In genomic region chr7:47054666-47055065, GRCm38 (mm10) we compare ENCODE assay signal across 11 mouse cellular contexts. TPM values are rescaled to one million over a fixed set of nuclear protein-coding genes. Genes with fewer than 3 reads are reported as not detected.
DNase-seq lines count a peak whose midpoint lies in the region; ATAC-seq lines count a peak whose summit lies in the region.
"Had no signal": no experiment of that assay in that cellular context is flagged by ENCODE, and none has a peak within 500 bp of the region (broad histone marks: within the 10 kb centered on the region; RNA-seq: fewer than 3 reads in every experiment).

No protein-coding gene starts in this region.

- H3K27me3 ChIP-seq in forebrain, embryonic 12.5 days, result no peaks in the 10 kb centered on the region
- peaks cover 2% of the 10 kb centered on the region; the same call in 1 of the 2 replicates for H3K27me3 ChIP-seq in embryonic facial prominence, embryonic 10.5 days (replicated peaks; ENCODE audit: low read depth, poor library complexity, severe bottlenecking)
- H3K27me3 ChIP-seq: midbrain, embryonic 15.5 days had no signal

- intact Hi-C loops in gastrocnemius, postnatal 14 days (cut with DNase I; ENCODE audit: low total_unique reads), result no loop called here

- 75% methylated on average over 2 of the region's 2 CpGs for WGBS in forebrain, embryonic 12.5 days
- WGBS in embryonic facial prominence, embryonic 10.5 days, result 75% methylated on average over 2 of the region's 2 CpGs

- ATAC-seq in forebrain, embryonic 12.5 days (ENCODE audit: low FRiP score), result no peak
- ATAC-seq: hindbrain, embryonic 16.5 days; midbrain, embryonic 15.5 days had no signal

- H3K4me3 ChIP-seq in forebrain, embryonic 12.5 days (replicated peaks), result no peak overlapping the region
- no peak overlapping the region for H3K4me3 ChIP-seq in embryonic facial prominence, embryonic 10.5 days
- H3K4me3 ChIP-seq: midbrain, embryonic 15.5 days had no signal

- no peak overlapping the region for H3K9ac ChIP-seq in forebrain, embryonic 12.5 days
- H3K9ac ChIP-seq: liver, embryonic 14.5 days; midbrain, embryonic 15.5 days had no signal

- H3K27ac ChIP-seq in forebrain, embryonic 12.5 days, result no peak overlapping the region
- H3K27ac ChIP-seq in embryonic facial prominence, embryonic 10.5 days (replicated peaks), result no peak overlapping the region
- H3K27ac ChIP-seq: liver, embryonic 14.5 days; midbrain, embryonic 15.5 days had no signal

- H3K36me3 ChIP-seq in forebrain, embryonic 12.5 days (replicated peaks), result peaks cover 6% of the 10 kb centered on the region
- peaks cover 16% of the 10 kb centered on the region for H3K36me3 ChIP-seq in embryonic facial prominence, embryonic 10.5 days (replicated peaks)
- H3K36me3 ChIP-seq: midbrain, embryonic 15.5 days had no signal

- H3K4me1 ChIP-seq in forebrain, embryonic 12.5 days, result peaks cover 19% of the 10 kb centered on the region
- peaks cover 22% of the 10 kb centered on the region for H3K4me1 ChIP-seq in embryonic facial prominence, embryonic 10.5 days

- no peaks in the 10 kb centered on the region for H3K9me3 ChIP-seq in forebrain, embryonic 12.5 days
- no peaks in the 10 kb centered on the region for H3K9me3 ChIP-seq in embryonic facial prominence, embryonic 10.5 days
- H3K9me3 ChIP-seq: midbrain, embryonic 15.5 days had no signal

- peak; percentile 41 for DNase-seq in gastrocnemius, postnatal 14 days
- DNase-seq in gastrocnemius, adult 18-20 months (ENCODE audit: low spot score), result no peak
- peak; percentile 74 for DNase-seq in ovary, postnatal 36 days (ENCODE audit: low spot score)
- no peak for DNase-seq in ovary, postnatal 10 days (ENCODE audit: low spot score)
- peak; percentile 70 to 71 for DNase-seq in heart, adult 9 months (ENCODE audit: low spot score in 2 of 2)
- peak; percentile 57 for DNase-seq in testis, postnatal 14 days (ENCODE audit: low spot score)
- DNase-seq in embryonic facial prominence, embryonic 10.5 days (ENCODE audit: low spot score), result no peak

- no peak overlapping the region for H3K4me2 ChIP-seq in forebrain, embryonic 12.5 days
- H3K4me2 ChIP-seq: midbrain, embryonic 15.5 days had no signal

RNA-seq across cellular contexts. Expression of gene Tmem86a, which starts 4.3 kb away (rescaled TPM):
- 1 to 10 TPM; 7.2 to 8.1 TPM for total RNA-seq in gastrocnemius, postnatal 14 days (2021)
- total RNA-seq in gastrocnemius, adult 18-20 months (2021), result 1 to 10 TPM; 3.2 to 4.1 TPM
- 13.9 and 15.2 TPM in 2 replicates for polyA plus RNA-seq in forebrain, embryonic 12.5 days (2016; fragmentation: Nextera tagmentation; extraction: Ambion mirVana)
- polyA plus RNA-seq in embryonic facial prominence, embryonic 10.5 days (2016; fragmentation: Nextera tagmentation; extraction: Ambion mirVana), result 11.3 and 11.7 TPM in 2 replicates

RNA-seq across cellular contexts. Expression of gene Spty2d1, which starts 46.5 kb away (rescaled TPM):
- total RNA-seq in gastrocnemius, postnatal 14 days (2021), result 1 to 10 TPM; 6.0 to 7.2 TPM
- 1 to 10 TPM; 4.5 to 4.7 TPM for total RNA-seq in gastrocnemius, adult 18-20 months (2021)
- 12.3 and 13.5 TPM in 2 replicates for polyA plus RNA-seq in forebrain, embryonic 12.5 days (2016; fragmentation: Nextera tagmentation; extraction: Ambion mirVana)
- 12.4 and 12.8 TPM in 2 replicates for polyA plus RNA-seq in embryonic facial prominence, embryonic 10.5 days (2016; fragmentation: Nextera tagmentation; extraction: Ambion mirVana)

Comparison
In these comparisons a context has a peak if more than half of its experiments do, and no peak if none do; other contexts are left out.
1. DNase-seq: peak in gastrocnemius, postnatal 14 days (single experiment), ovary, postnatal 36 days (single experiment), heart, adult 9 months (2 of 2) and testis, postnatal 14 days (single experiment); none in gastrocnemius, adult 18-20 months (single experiment), ovary, postnatal 10 days (single experiment) and embryonic facial prominence, embryonic 10.5 days (single experiment).